8 mouse cellular contexts compared by ENCODE assay signal in the genomic region with DNA sequence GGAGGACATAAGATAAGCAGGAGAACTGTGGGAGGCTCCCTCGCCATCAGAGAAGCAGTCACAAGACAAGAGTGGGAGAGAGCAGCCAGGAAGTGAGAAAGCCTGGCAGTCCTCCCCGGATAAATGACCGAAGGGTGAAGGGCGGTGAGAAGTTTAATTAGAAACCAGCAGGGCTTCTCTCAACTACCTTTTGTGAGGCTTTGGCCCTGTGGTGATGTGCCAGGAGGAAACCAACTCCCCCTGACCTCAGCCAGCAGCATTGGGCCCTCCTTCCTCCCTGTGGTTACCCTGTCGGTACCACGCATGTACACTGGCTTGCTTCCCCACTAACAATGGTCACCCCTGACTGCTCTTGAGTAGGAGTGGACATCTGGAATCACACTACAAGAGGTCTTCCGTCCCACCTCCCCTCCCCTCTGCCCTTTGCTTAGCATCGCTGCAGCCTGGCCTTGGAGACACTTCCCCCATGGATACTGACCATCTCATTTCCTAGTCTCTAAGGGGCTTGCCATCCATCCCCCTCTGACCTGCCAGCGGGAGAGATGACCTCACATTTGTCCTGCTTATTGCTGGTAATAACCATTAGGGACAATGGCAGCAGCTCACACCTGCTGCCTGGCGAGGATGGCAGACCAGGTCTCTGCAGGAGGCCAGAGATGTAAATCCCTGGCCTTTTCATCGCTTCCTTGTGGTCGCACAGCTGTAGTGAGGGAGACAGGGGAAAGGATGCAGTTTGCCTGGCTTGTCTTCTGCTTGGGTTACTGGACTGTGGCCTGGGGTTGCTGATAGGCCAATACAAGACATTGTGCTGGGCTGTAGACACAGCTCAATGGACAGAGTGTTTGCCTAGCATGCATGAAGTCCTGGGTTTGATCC.
DNase-seq lines count a peak whose midpoint lies in the region; ATAC-seq and TF ChIP-seq lines count a peak whose summit lies in the region.

No protein-coding gene starts in this region.

- peak overlapping the region; percentile 71 for H3K4me3 ChIP-seq in megakaryocyte, embryonic 14.5 days (replicated peaks)
- no peak overlapping the region for H3K4me3 ChIP-seq in hindbrain, embryonic 13.5 days
- no peak overlapping the region for H3K4me3 ChIP-seq in limb, embryonic 11.5 days (ENCODE audit: low read depth, low read length)
- H3K4me3 ChIP-seq in layer of hippocampus, adult 2 months: no peak overlapping the region

- H3K36me3 ChIP-seq in megakaryocyte, embryonic 14.5 days (replicated peaks; ENCODE audit: low read length): no peaks in the 10 kb centered on the region
- H3K36me3 ChIP-seq in hindbrain, embryonic 13.5 days: no peaks in the 10 kb centered on the region
- H3K36me3 ChIP-seq in limb, embryonic 11.5 days (ENCODE audit: control insufficient read depth, insufficient read depth, low read length): no peaks in the 10 kb centered on the region

- no peak for ATAC-seq in megakaryocyte, adult 5-6 weeks (ENCODE audit: poor library complexity, severe bottlenecking)
- 0 out of 2 replicates have a peak, but pooled peaks have one; percentile 6 for ATAC-seq in hindbrain, embryonic 13.5 days (ENCODE audit: low FRiP score)
- ATAC-seq in limb, embryonic 11.5 days (ENCODE audit: insufficient number of reproducible peaks, low FRiP score, low TSS enrichment, low read depth): no peak

- 16% methylated on average over 12 of the region's 12 CpGs for WGBS in hindbrain, embryonic 13.5 days
- WGBS in limb, embryonic 11.5 days: 13% methylated on average over 12 of the region's 12 CpGs

- H3K4me2 ChIP-seq in hindbrain, embryonic 13.5 days: peak overlapping the region; percentile 39; the same call in 1 of the 2 replicates
- no peak overlapping the region for H3K4me2 ChIP-seq in limb, embryonic 11.5 days (ENCODE audit: low read depth, severe bottlenecking)

- peaks cover 9% of the 10 kb centered on the region for H3K4me1 ChIP-seq in megakaryocyte, embryonic 14.5 days
- peaks cover 75% of the 10 kb centered on the region for H3K4me1 ChIP-seq in hindbrain, embryonic 13.5 days (replicated peaks)
- H3K4me1 ChIP-seq in limb, embryonic 11.5 days (ENCODE audit: control insufficient read depth, insufficient read depth, low read length): peaks cover 49% of the 10 kb centered on the region

- H3K9me3 ChIP-seq in megakaryocyte, embryonic 14.5 days: peaks cover 25% of the 10 kb centered on the region
- H3K9me3 ChIP-seq in hindbrain, embryonic 13.5 days: no peaks in the 10 kb centered on the region
- no peaks in the 10 kb centered on the region for H3K9me3 ChIP-seq in limb, embryonic 11.5 days (ENCODE audit: control insufficient read depth, low read length)

- peaks cover 5% of the 10 kb centered on the region for H3K27me3 ChIP-seq in megakaryocyte, embryonic 14.5 days (replicated peaks)
- peaks cover 7% of the 10 kb centered on the region; the same call in 1 of the 2 replicates for H3K27me3 ChIP-seq in hindbrain, embryonic 13.5 days
- H3K27me3 ChIP-seq in limb, embryonic 11.5 days (ENCODE audit: control insufficient read depth, insufficient read depth, low read length): peaks cover 3% of the 10 kb centered on the region; the same call in 1 of the 2 replicates

- DNase-seq in limb, embryonic 11.5 days (ENCODE audit: low spot score): peak; percentile 35
- peak; percentile 15 for DNase-seq in yolk sac, embryonic 10.5 days (ENCODE audit: low spot score)
- DNase-seq in thymus, postnatal 0 days (ENCODE audit: low spot score): no peak
- DNase-seq in layer of hippocampus, adult 2 months (ENCODE audit: low spot score in 2 of 2): no peak
- no peak for DNase-seq in cerebellum, adult 9-11 months

- peak overlapping the region; percentile 87 for H3K27ac ChIP-seq in hindbrain, embryonic 13.5 days
- no peak overlapping the region for H3K27ac ChIP-seq in limb, embryonic 11.5 days (replicated peaks; ENCODE audit: low read depth, low read length)
- H3K27ac ChIP-seq in layer of hippocampus, adult 2 months: no peak overlapping the region

- H3K9ac ChIP-seq in hindbrain, embryonic 13.5 days: no peak overlapping the region; the same call in none of the 2 replicates
- no peak overlapping the region for H3K9ac ChIP-seq in limb, embryonic 11.5 days (ENCODE audit: low read length)

- TF ChIP-seq CTCF in layer of hippocampus, adult 2 months (conservative IDR thresholded peaks at IDR 0.05): no peak

Comparison
In these comparisons a context has a peak if more than half of its experiments do, and no peak if none do; other contexts are left out.
1. DNase-seq: peak in limb, embryonic 11.5 days (single experiment) and yolk sac, embryonic 10.5 days (single experiment); none in thymus, postnatal 0 days (single experiment), layer of hippocampus, adult 2 months (0 of 2) and cerebellum, adult 9-11 months (single experiment).